ENCODE assay signal across 25 mouse cellular contexts in the genomic region with DNA sequence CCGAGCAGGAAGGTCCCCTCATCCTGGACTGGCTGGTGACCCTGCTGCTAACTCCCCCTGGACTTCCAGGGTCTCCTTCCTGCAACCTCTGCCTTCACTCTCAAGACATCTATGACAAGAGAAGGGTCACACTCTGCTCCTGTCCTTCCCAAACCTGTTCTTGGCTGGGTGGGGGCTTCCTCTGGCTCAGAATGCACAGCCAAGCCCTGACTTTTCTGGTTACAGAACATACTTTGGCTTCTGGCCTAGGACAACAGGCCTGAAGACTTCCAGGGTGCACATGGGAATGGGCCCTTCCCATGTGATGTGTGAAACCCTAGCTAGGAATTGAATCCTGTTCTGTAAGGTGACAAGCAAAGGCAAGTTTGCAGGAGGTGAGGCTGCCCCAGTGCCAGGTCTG. TPM values are rescaled to one million over a fixed set of nuclear protein-coding genes. Genes with fewer than 3 reads are reported as not detected.
A peak's percentile ranks its signal among the peaks of the same experiment; 100 is the strongest.
DNase-seq lines count a peak whose midpoint lies in the region; ATAC-seq and TF ChIP-seq lines count a peak whose summit lies in the region.
"Had no signal": no experiment of that assay in that cellular context is flagged by ENCODE, and none has a peak within 500 bp of the region (broad histone marks: within the 10 kb centered on the region; RNA-seq: fewer than 3 reads in every experiment).

No protein-coding gene starts in this region.

- H3K36me3 ChIP-seq in kidney, embryonic 16.5 days (ENCODE audit: insufficient read depth, low read length): no peaks in the 10 kb centered on the region
- H3K36me3 ChIP-seq: heart, embryonic 12.5 days; hindbrain, embryonic 10.5 days; midbrain, embryonic 15.5 days had no signal

- no peak overlapping the region for H3K4me3 ChIP-seq in kidney, embryonic 16.5 days (ENCODE audit: low read length)
- no peak overlapping the region for H3K4me3 ChIP-seq in lung, adult 2 months (replicated peaks; ENCODE audit: extremely low read depth, low read depth, low read length)
- H3K4me3 ChIP-seq in left cerebral cortex, adult 2 months: no peak overlapping the region
- H3K4me3 ChIP-seq: erythroblast, embryonic 14.5 days; heart, embryonic 12.5 days; hindbrain, embryonic 10.5 days; megakaryocyte, embryonic 14.5 days; midbrain, embryonic 15.5 days had no signal

- H3K9ac ChIP-seq in kidney, embryonic 16.5 days (replicated peaks; ENCODE audit: low read length): no peak overlapping the region
- H3K9ac ChIP-seq: heart, embryonic 12.5 days; lung, embryonic 14.5 days; midbrain, embryonic 15.5 days had no signal

- peak; percentile 64 for DNase-seq in gastrocnemius, adult 18-20 months (ENCODE audit: low spot score)
- no peak for DNase-seq in gastrocnemius, postnatal 14 days
- peak; percentile 49 for DNase-seq in kidney, adult 11 months
- peak; percentile 55 for DNase-seq in lung, postnatal 36 days
- no peak for DNase-seq in lung, adult 2 months
- no peak for DNase-seq in left cerebral cortex, adult 2 months (ENCODE audit: extremely low spot score in 1 of 2, low spot score in 2 of 2)
- DNase-seq: cerebellum, adult 11-12 months; cerebellum, postnatal 25 days; layer of hippocampus, postnatal 36 days; lung, embryonic 14.5 days had no signal

- H3K27me3 ChIP-seq in kidney, embryonic 16.5 days (ENCODE audit: insufficient read depth, low read length): no peaks in the 10 kb centered on the region
- H3K27me3 ChIP-seq: heart, embryonic 12.5 days; megakaryocyte, embryonic 14.5 days; midbrain, embryonic 15.5 days; Patski had no signal

- H3K4me1 ChIP-seq in kidney, embryonic 16.5 days (ENCODE audit: insufficient read depth, low read length): peaks cover 10% of the 10 kb centered on the region
- peaks cover 11% of the 10 kb centered on the region for H3K4me1 ChIP-seq in lung, adult 2 months (ENCODE audit: control insufficient read depth, insufficient read depth, low read length)

- 52% methylated on average over 1 of the region's 1 CpGs for WGBS in kidney, embryonic 16.5 days
- 90% methylated on average over 1 of the region's 1 CpGs for WGBS in lung, adult 2 months

- TF ChIP-seq CTCF in lung, adult 2 months (IDR thresholded peaks at IDR 0.05; ENCODE audit: insufficient read depth, low read length): no peak
- TF ChIP-seq CTCF in left cerebral cortex, adult 2 months (IDR thresholded peaks at IDR 0.05): no peak

- H3K27ac ChIP-seq in kidney, embryonic 16.5 days (ENCODE audit: low read length): no peak overlapping the region
- no peak overlapping the region for H3K27ac ChIP-seq in left cerebral cortex, adult 2 months
- H3K27ac ChIP-seq: hindbrain, embryonic 10.5 days; midbrain, embryonic 15.5 days had no signal

- intact Hi-C loops in gastrocnemius, postnatal 14 days (cut with DNase I; ENCODE audit: low total_unique reads): no loop called here
- intact Hi-C loops in left cerebral cortex, adult 2 months (cut with DNase I): no loop called here

- no peak for TF ChIP-seq POLR2A in lung, adult 2 months (IDR thresholded peaks at IDR 0.05; ENCODE audit: borderline replicate concordance, extremely low read depth, low read depth, low read length)

- H3K9me3 ChIP-seq in kidney, embryonic 16.5 days (ENCODE audit: low read length): no peaks in the 10 kb centered on the region
- H3K9me3 ChIP-seq: heart, embryonic 12.5 days; hindbrain, embryonic 10.5 days; midbrain, embryonic 15.5 days had no signal

- no peak for ATAC-seq in kidney, embryonic 16.5 days (ENCODE audit: low FRiP score, low TSS enrichment)
- ATAC-seq: activated CD4-positive, CD25-positive, alpha-beta regulatory T cell, adult 4 months; forebrain, embryonic 14.5 days; midbrain, embryonic 15.5 days; Patski had no signal

- H3K4me2 ChIP-seq in kidney, embryonic 16.5 days (replicated peaks; ENCODE audit: low read depth, low read length): no peak overlapping the region
- H3K4me2 ChIP-seq: heart, embryonic 12.5 days; liver, embryonic 11.5 days; lung, embryonic 14.5 days; midbrain, embryonic 15.5 days had no signal

RNA-seq across cellular contexts. Expression of a gene that starts 22.0 kb away (rescaled TPM):
- 10 to 100 TPM; 53.3 to 79.9 TPM for total RNA-seq in gastrocnemius, adult 18-20 months (2021)
- 10 to 100 TPM; 27.2 to 39.9 TPM for total RNA-seq in gastrocnemius, postnatal 14 days (2021)
- polyA plus RNA-seq in kidney, embryonic 16.5 days (2015; fragmentation: Nextera tagmentation; extraction: Ambion mirVana): 29.7 and 35.7 TPM in 2 replicates
- 279 and 648 TPM in 2 replicates for polyA plus RNA-seq in lung, adult 2 months (2012; rRNA removed)
- total RNA-seq in left cerebral cortex, adult 2 months (2021): 10 to 100 TPM; 33.6 to 44.5 TPM

RNA-seq across cellular contexts. Expression of a gene that starts 32.3 kb away (rescaled TPM):
- not detected for total RNA-seq in gastrocnemius, adult 18-20 months (2021)
- total RNA-seq in gastrocnemius, postnatal 14 days (2021): not detected
- not detected in 2 replicates for polyA plus RNA-seq in kidney, embryonic 16.5 days (2015; fragmentation: Nextera tagmentation; extraction: Ambion mirVana)
- polyA plus RNA-seq in lung, adult 2 months (2012; rRNA removed): not detected in 2 replicates
- not detected for total RNA-seq in left cerebral cortex, adult 2 months (2021)
- total RNA-seq: layer of hippocampus, postnatal 36 days; left cerebral cortex, postnatal 36 days; neutrophil, adult 5-6 weeks had no signal
- polyA plus RNA-seq: brain, embryonic 14.5 days; C2C12; erythroblast, embryonic 14.5 days; forebrain, embryonic 14.5 days; heart, embryonic 12.5 days; hindbrain, embryonic 10.5 days; liver, embryonic 11.5 days; lung, embryonic 14.5 days; urinary bladder, adult 2 months had no signal

Comparison
In these comparisons a context has a peak if more than half of its experiments do, and no peak if none do; other contexts are left out.
1. DNase-seq: peak in gastrocnemius, adult 18-20 months (single experiment), kidney, adult 11 months (single experiment) and lung, postnatal 36 days (single experiment); none in gastrocnemius, postnatal 14 days (single experiment), lung, adult 2 months (single experiment) and left cerebral cortex, adult 2 months (0 of 2).